Mouse (Mus musculus) MEL (cell line): ENCODE results near the gene Tle3. TPM values are rescaled to one million over a fixed set of nuclear protein-coding genes. Genes with fewer than 3 reads are reported as not detected.

Experiments
- DNase-seq: peaks from one replicate; pipeline ENCODE4 v3.0.0; 2011; ENCODE audit warnings: low read depth, low spot score
- H3K27ac ChIP-seq: 2 replicates; pipeline ENCODE4 v1.5.1; 2012; ENCODE audit warnings: low read depth, mild to moderate bottlenecking, control low read depth, low read length, moderate library complexity; ENCODE audit not compliant: control insufficient read depth
- H3K27me3 ChIP-seq, 2 experiments: fragments of 150-350 bp in 1 of 2; sonication (generic) in 1 of 2; 2 replicates each; pipeline ENCODE4 v1.6.1; 2012; ENCODE audit warnings: low read length in 2 of 2, mild to moderate bottlenecking in 2 of 2, improper control_type of control experiment in 1 of 2, moderate library complexity in 1 of 2; ENCODE audit not compliant: insufficient read depth in 2 of 2, control insufficient read depth in 1 of 2
- H3K36me3 ChIP-seq, 2 experiments: 2 replicates each; pipeline ENCODE4 v1.6.1; 2012 to 2014; ENCODE audit warnings: low read length in 2 of 2, improper control_type of control experiment in 1 of 2, inconsistent platforms in 1 of 2, mild to moderate bottlenecking in 1 of 2; ENCODE audit not compliant: insufficient read depth in 2 of 2, control insufficient read depth in 1 of 2
- H3K4me1 ChIP-seq, 2 experiments: fragments of 150-350 bp in 1 of 2; sonication (generic) in 1 of 2; 2 replicates each; pipeline ENCODE4 v1.6.1; 2012; ENCODE audit warnings: low read length in 2 of 2, improper control_type of control experiment in 1 of 2, mild to moderate bottlenecking in 1 of 2; ENCODE audit not compliant: insufficient read depth in 2 of 2, control insufficient read depth in 1 of 2
- H3K4me3 ChIP-seq, 2 experiments: fragments of 150-350 bp in 1 of 2; sonication (generic) in 1 of 2; 2 replicates each; pipeline ENCODE4 v1.5.1; 2012; ENCODE audit warnings: low read depth in 2 of 2, low read length in 2 of 2, mild to moderate bottlenecking in 2 of 2, moderate library complexity in 2 of 2, control low read depth in 1 of 2, improper control_type of control experiment in 1 of 2; ENCODE audit not compliant: control insufficient read depth in 1 of 2, insufficient read depth in 1 of 2
- H3K79me2 ChIP-seq: 2 replicates; pipeline ENCODE4 v1.6.1; 2012; ENCODE audit warnings: mild to moderate bottlenecking, low read length, moderate library complexity; ENCODE audit not compliant: control insufficient read depth, poor library complexity, insufficient read depth
- H3K9ac ChIP-seq: 2 replicates; pipeline ENCODE4 v1.6.1; 2012; ENCODE audit warnings: low read depth, mild to moderate bottlenecking, control low read depth, low read length, moderate library complexity; ENCODE audit not compliant: control insufficient read depth, poor library complexity, severe bottlenecking
- H3K9me3 ChIP-seq: fragments of 150-350 bp; sonication (generic); replicated peaks from 2 replicates; pipeline ENCODE4 v1.6.1; 2012; ENCODE audit warnings: mild to moderate bottlenecking, low read length, improper control_type of control experiment, moderate library complexity; ENCODE audit not compliant: insufficient read depth
- CHD1 ChIP-seq: IDR thresholded peaks from 2 replicates; pipeline ENCODE4 v1.6.1; 2012; ENCODE audit warnings: low read depth, mild to moderate bottlenecking, inconsistent platforms, low read length, improper control_type of control experiment
- E2F4 ChIP-seq: IDR thresholded peaks from 2 replicates; pipeline ENCODE4 v1.6.1; 2011; ENCODE audit warnings: low read depth, low read length, improper control_type of control experiment, borderline replicate concordance
- ELF1 ChIP-seq: IDR thresholded peaks from 2 replicates; pipeline ENCODE4 v1.6.1; 2014; ENCODE audit warnings: low read depth, mild to moderate bottlenecking, inconsistent platforms, low read length, improper control_type of control experiment, moderate library complexity
- GATA1 ChIP-seq: IDR thresholded peaks from 2 replicates; pipeline ENCODE4 v1.6.1; 2011; ENCODE audit warnings: low read depth, low read length, improper control_type of control experiment
- HCFC1 ChIP-seq: IDR thresholded peaks from 2 replicates; pipeline ENCODE4 v1.6.1; 2012; ENCODE audit warnings: low read depth, mild to moderate bottlenecking, inconsistent platforms, low read length, improper control_type of control experiment, moderate library complexity
- JUND ChIP-seq: IDR thresholded peaks from 2 replicates; pipeline ENCODE4 v1.6.1; 2011; ENCODE audit warnings: low read depth, mild to moderate bottlenecking, improper control_type of control experiment, low read length
- MAFK ChIP-seq: IDR thresholded peaks from 2 replicates; pipeline ENCODE4 v1.6.1; 2011; ENCODE audit warnings: low read depth, mild to moderate bottlenecking, low read length, improper control_type of control experiment, borderline replicate concordance
- MAX ChIP-seq: IDR thresholded peaks from 2 replicates; pipeline ENCODE4 v1.6.1; 2011; ENCODE audit warnings: low read length, improper control_type of control experiment
- MEF2A ChIP-seq: IDR thresholded peaks from 2 replicates; pipeline ENCODE4 v1.6.1; 2014; ENCODE audit warnings: low read depth, mild to moderate bottlenecking, inconsistent platforms, low read length, improper control_type of control experiment; ENCODE audit not compliant: poor library complexity, insufficient replicate concordance, severe bottlenecking; ENCODE audit errors: extremely low read depth
- MYB ChIP-seq: IDR thresholded peaks from 2 replicates; pipeline ENCODE4 v1.6.1; 2011; ENCODE audit warnings: mild to moderate bottlenecking, low read depth, low read length, improper control_type of control experiment
- MYC ChIP-seq: IDR thresholded peaks from 2 replicates; pipeline ENCODE4 v1.6.1; 2011; ENCODE audit warnings: low read depth, mild to moderate bottlenecking, low read length, improper control_type of control experiment, moderate library complexity
- NELFE ChIP-seq: IDR thresholded peaks from 2 replicates; pipeline ENCODE4 v1.6.1; 2011; ENCODE audit warnings: low read depth, low read length, improper control_type of control experiment
- NRF1 ChIP-seq: IDR thresholded peaks from 2 replicates; pipeline ENCODE4 v1.6.1; 2014; ENCODE audit warnings: low read depth, mild to moderate bottlenecking, inconsistent platforms, low read length, improper control_type of control experiment, moderate library complexity; ENCODE audit not compliant: poor library complexity, insufficient read depth, severe bottlenecking
- POLR2A ChIP-seq, 2 experiments: IDR thresholded peaks; 2 replicates each; pipeline ENCODE4 v1.6.1; 2011 to 2012; ENCODE audit warnings: low read length in 2 of 2, mild to moderate bottlenecking in 2 of 2, control low read depth in 1 of 2, improper control_type of control experiment in 1 of 2, low read depth in 1 of 2, moderate library complexity in 1 of 2; ENCODE audit not compliant: control insufficient read depth in 1 of 2, insufficient read depth in 1 of 2, poor library complexity in 1 of 2
- TAL1 ChIP-seq: IDR thresholded peaks from 2 replicates; pipeline ENCODE4 v1.6.1; 2012; ENCODE audit warnings: mild to moderate bottlenecking, inconsistent platforms, low read length, moderate library complexity, mixed read lengths
- TCF12 ChIP-seq: IDR thresholded peaks from 2 replicates; pipeline ENCODE4 v1.6.1; 2014; ENCODE audit warnings: low read depth, mild to moderate bottlenecking, inconsistent platforms, low read length, improper control_type of control experiment, moderate library complexity
- UBTF ChIP-seq: IDR thresholded peaks from 2 replicates; pipeline ENCODE4 v1.6.1; 2012; ENCODE audit warnings: low read depth, mild to moderate bottlenecking, inconsistent platforms, low read length, improper control_type of control experiment, moderate library complexity, borderline replicate concordance; ENCODE audit not compliant: insufficient read depth
- USF1 ChIP-seq: IDR thresholded peaks from 2 replicates; pipeline ENCODE4 v1.6.1; 2014; ENCODE audit warnings: low read depth, mild to moderate bottlenecking, inconsistent platforms, low read length, improper control_type of control experiment, moderate library complexity
- USF2 ChIP-seq, 2 experiments: IDR thresholded peaks; 2 replicates each; pipeline ENCODE4 v1.6.1; 2011 to 2012; ENCODE audit warnings: improper control_type of control experiment in 2 of 2, low read length in 2 of 2, borderline replicate concordance in 1 of 2, inconsistent platforms in 1 of 2, low read depth in 1 of 2, mild to moderate bottlenecking in 1 of 2; ENCODE audit not compliant: insufficient read depth in 1 of 2
- polyA plus RNA-seq, 2 experiments: library from polyadenylated mRNA; stranded (reverse) in 1 of 2; unstranded in 1 of 2; fragments of >175 nt in 1 of 2; fragments of >200 nt in 1 of 2; gene quantifications; 2 replicates each; pipeline versions ENCODE4 v1.2.1 to v1.2.4; 2012; ENCODE audit warnings: low replicate concordance in 2 of 2, low read depth in 1 of 2; ENCODE audit not compliant: insufficient read length in 2 of 2, insufficient read depth in 1 of 2, missing spikeins in 1 of 2
- total RNA-seq: library from RNA; depleted of rRNA; stranded (reverse); fragments of 300-350 nt; gene quantifications from 2 replicates; pipeline ENCODE4 v1.2.3, GENCODE M21; 2012

Gene Tle3
- total and polyA plus RNA-seq, 3 experiments = 20.3 to 26.8 TPM; not detected in 1

GRCm38 (mm10) chr9:61442951-61443630 lies 70.9 kb downstream of the Tle3 start:
- H3K9ac ChIP-seq = no peak overlapping the region
- H3K27me3 ChIP-seq = no peaks in the 10 kb centered on the region; a peak in 1 of 4 replicates
- no peak for DNase-seq
- no peaks in the 10 kb centered on the region for H3K4me1 ChIP-seq
- no peak overlapping the region for H3K4me3 ChIP-seq
- no peak overlapping the region for H3K27ac ChIP-seq
- no peaks in the 10 kb centered on the region for H3K79me2 ChIP-seq
- H3K9me3 ChIP-seq = no peaks in the 10 kb centered on the region
- no peak for TF ChIP-seq GATA1
- no peak for TF ChIP-seq MYB
- no peak for TF ChIP-seq MYC
- TF ChIP-seq CHD1 = no peak
- no peak for TF ChIP-seq MAX
- TF ChIP-seq POLR2A (IDR thresholded peaks at IDR 0.05; ENCODE audit: control insufficient read depth in 1 of 2, insufficient read depth in 1 of 2, low read depth in 1 of 2, low read length in 2 of 2, poor library complexity in 1 of 2) = no peak
- TF ChIP-seq TCF12 = no peak
- TF ChIP-seq E2F4 = no peak
- H3K36me3 ChIP-seq = no peaks in the 10 kb centered on the region

- Histone ChIP-seq H3K4me1 (no peaks in the 10 kb centered on the region), H3K9ac (no peak overlapping the region), H3K9me3 (no peaks in the 10 kb centered on the region), H3K79me2 (no peaks in the 10 kb centered on the region), H3K27me3 (no peaks in the 10 kb centered on the region), H3K4me3 (no peak overlapping the region), H3K36me3 (no peaks in the 10 kb centered on the region), H3K27ac (no peak overlapping the region)
- TF ChIP-seq UBTF = no peak
- no peak for TF ChIP-seq GATA1
- no peak for TF ChIP-seq NRF1
- TF ChIP-seq JUND = no peak
- no peak for TF ChIP-seq ELF1
- no peak for TF ChIP-seq USF1
- TF ChIP-seq NELFE = no peak
- no peak for TF ChIP-seq MAFK
- no peak for TF ChIP-seq MEF2A
- no peak for TF ChIP-seq TAL1
- no peak for TF ChIP-seq E2F4
- TF ChIP-seq CHD1 = no peak
- no peak for TF ChIP-seq USF2 (IDR thresholded peaks at IDR 0.05; ENCODE audit: borderline replicate concordance in 1 of 2, insufficient read depth in 1 of 2, low read depth in 1 of 2, low read length in 2 of 2)
- no peak for TF ChIP-seq HCFC1
- DNase-seq = no peak
Measured at GRCm38 (mm10) chr9:61445151-61445550, 73.0 kb downstream of the Tle3 start.
